Mouse (Mus musculus): ENCODE measurements around the gene Olfr654. TPM values are rescaled to one million over a fixed set of nuclear protein-coding genes. Genes with fewer than 3 reads are reported as not detected.

Olfr654 gene
- total and polyA plus RNA-seq, 3 experiments: 0.27 TPM; not detected in 2

GRCm38 (mm10) chr7:104624494-104624893, 37.7 kb downstream of the Olfr654 start, which contains the start of gene Olfr657:
Gene Olfr657 (plus strand): TSS chr7:104624794.
- TF ChIP-seq GATA2 (IDR thresholded peaks at IDR 0.05; ENCODE audit: borderline replicate concordance, low read depth, low read length) (no peak), POLR2AphosphoS5 (IDR thresholded peaks at IDR 0.05; ENCODE audit: insufficient replicate concordance, low read depth, low read length) (no peak), CTCF (IDR thresholded peaks at IDR 0.05; ENCODE audit: low read depth, low read length) (no peak), TAL1 (conservative IDR thresholded peaks at IDR 0.05; ENCODE audit: low read depth, low read length) (no peak), GATA1 (IDR thresholded peaks at IDR 0.05; ENCODE audit: borderline replicate concordance, low read length) (no peak)
- DNase-seq (ENCODE audit: low spot score): no peak
- Histone ChIP-seq H3K27me3 (ENCODE audit: insufficient read depth, low read length) (no peaks in the 10 kb centered on the region), H3K4me3 (ENCODE audit: low read depth, low read length) (no peak within 1 kb of the TSS), H3K36me3 (replicated peaks) (no peaks in the 10 kb centered on the region), H3K4me1 (ENCODE audit: insufficient read depth, low read depth, low read length) (no peaks in the 10 kb centered on the region), H3K9me3 (replicated peaks) (no peaks in the 10 kb centered on the region)
- no peak for ATAC-seq (ENCODE audit: extremely low read depth, insufficient number of reproducible peaks, low FRiP score, poor library complexity, severe bottlenecking)

Other genes with a start within 250 kb of the Olfr654 start
- 20.3 and 20.5 TPM in 2 replicates for gene Trim12c, start 233.7 kb upstream of the Olfr654 start, total RNA-seq (2014; fragmentation: Nextera tagmentation)
- gene Trim12c, start 233.7 kb upstream of the Olfr654 start, total RNA-seq (2017): 45.8 and 61.2 TPM in 2 replicates
- 0.68 and 1.3 TPM in 2 replicates for gene Trim12c, start 233.7 kb upstream of the Olfr654 start, polyA plus RNA-seq (2012)
- gene Trim30b, start 217.1 kb upstream of the Olfr654 start, total RNA-seq (2014; fragmentation: Nextera tagmentation): not detected in 2 replicates
- 0.12 and 0.22 TPM in 2 replicates for gene Trim30b, start 217.1 kb upstream of the Olfr654 start, total RNA-seq (2017)
- not detected in 2 replicates for gene Trim30b, start 217.1 kb upstream of the Olfr654 start, polyA plus RNA-seq (2012)
- gene Trim30c, start 186.2 kb upstream of the Olfr654 start, total RNA-seq (2014; fragmentation: Nextera tagmentation): not detected in 2 replicates
- not detected in 2 replicates for gene Trim30c, start 186.2 kb upstream of the Olfr654 start, total RNA-seq (2017)
- not detected in 2 replicates for gene Trim30c, start 186.2 kb upstream of the Olfr654 start, polyA plus RNA-seq (2012)
- 0.87 TPM in 1 of 2 replicates, not detected in the other for gene Trim30a, start 121.8 kb upstream of the Olfr654 start, total RNA-seq (2014; fragmentation: Nextera tagmentation)
- gene Trim30a, start 121.8 kb upstream of the Olfr654 start, total RNA-seq (2017): 0.58 and 0.60 TPM in 2 replicates
- 0.02 TPM in 2 replicates for gene Trim30a, start 121.8 kb upstream of the Olfr654 start, polyA plus RNA-seq (2012)
- gene Trim30d, start 79.2 kb upstream of the Olfr654 start, total RNA-seq (2014; fragmentation: Nextera tagmentation): not detected in 2 replicates
- 0.11 TPM in 1 of 2 replicates, not detected in the other for gene Trim30d, start 79.2 kb upstream of the Olfr654 start, total RNA-seq (2017)
- not detected in 2 replicates for gene Trim30d, start 79.2 kb upstream of the Olfr654 start, polyA plus RNA-seq (2012)
- gene Olfr651, start 36.9 kb upstream of the Olfr654 start, total RNA-seq (2014; fragmentation: Nextera tagmentation): not detected in 2 replicates
- 0.12 TPM in 1 of 2 replicates, not detected in the other for gene Olfr651, start 36.9 kb upstream of the Olfr654 start, total RNA-seq (2017)
- gene Olfr651, start 36.9 kb upstream of the Olfr654 start, polyA plus RNA-seq (2012): not detected in 2 replicates
- gene Olfr652, start 26.1 kb upstream of the Olfr654 start, total RNA-seq (2014; fragmentation: Nextera tagmentation): not detected in 2 replicates
- gene Olfr652, start 26.1 kb upstream of the Olfr654 start, total RNA-seq (2017): 0.22 and 0.29 TPM in 2 replicates
- not detected in 2 replicates for gene Olfr652, start 26.1 kb upstream of the Olfr654 start, polyA plus RNA-seq (2012)
- gene Olfr653, start 9.7 kb upstream of the Olfr654 start, total RNA-seq (2014; fragmentation: Nextera tagmentation): not detected in 2 replicates
- 0.05 and 0.12 TPM in 2 replicates for gene Olfr653, start 9.7 kb upstream of the Olfr654 start, total RNA-seq (2017)
- not detected in 2 replicates for gene Olfr653, start 9.7 kb upstream of the Olfr654 start, polyA plus RNA-seq (2012)
- not detected in 2 replicates for gene Olfr655, start 14.8 kb downstream of the Olfr654 start, total RNA-seq (2014; fragmentation: Nextera tagmentation)
- gene Olfr655, start 14.8 kb downstream of the Olfr654 start, total RNA-seq (2017): 0.33 and 0.46 TPM in 2 replicates
- not detected in 2 replicates for gene Olfr655, start 14.8 kb downstream of the Olfr654 start, polyA plus RNA-seq (2012)
- gene Olfr656, start 26.9 kb downstream of the Olfr654 start, total RNA-seq (2014; fragmentation: Nextera tagmentation): not detected in 2 replicates
- 0.05 and 0.06 TPM in 2 replicates for gene Olfr656, start 26.9 kb downstream of the Olfr654 start, total RNA-seq (2017)
- not detected in 2 replicates for gene Olfr656, start 26.9 kb downstream of the Olfr654 start, polyA plus RNA-seq (2012)
- gene Olfr657, start 37.8 kb downstream of the Olfr654 start, total RNA-seq (2014; fragmentation: Nextera tagmentation): not detected in 2 replicates
- gene Olfr657, start 37.8 kb downstream of the Olfr654 start, total RNA-seq (2017): 0.06 TPM in 1 of 2 replicates, not detected in the other
- not detected in 2 replicates for gene Olfr657, start 37.8 kb downstream of the Olfr654 start, polyA plus RNA-seq (2012)
- not detected in 2 replicates for gene Olfr658, start 60.3 kb downstream of the Olfr654 start, total RNA-seq (2014; fragmentation: Nextera tagmentation)
- 0.16 TPM in 1 of 2 replicates, not detected in the other for gene Olfr658, start 60.3 kb downstream of the Olfr654 start, total RNA-seq (2017)
- gene Olfr658, start 60.3 kb downstream of the Olfr654 start, polyA plus RNA-seq (2012): not detected in 2 replicates
- gene Olfr659, start 79.7 kb downstream of the Olfr654 start, total RNA-seq (2014; fragmentation: Nextera tagmentation): not detected in 2 replicates
- gene Olfr659, start 79.7 kb downstream of the Olfr654 start, total RNA-seq (2017): 0.05 TPM in 1 of 2 replicates, not detected in the other
- gene Olfr659, start 79.7 kb downstream of the Olfr654 start, polyA plus RNA-seq (2012): not detected in 2 replicates
- not detected in 2 replicates for gene Olfr661, start 99.5 kb downstream of the Olfr654 start, total RNA-seq (2014; fragmentation: Nextera tagmentation)
- 0.11 and 0.12 TPM in 2 replicates for gene Olfr661, start 99.5 kb downstream of the Olfr654 start, total RNA-seq (2017)
- not detected in 2 replicates for gene Olfr661, start 99.5 kb downstream of the Olfr654 start, polyA plus RNA-seq (2012)
- not detected in 2 replicates for gene Usp17le, start 190.4 kb downstream of the Olfr654 start, total RNA-seq (2014; fragmentation: Nextera tagmentation)
- 0.12 and 0.16 TPM in 2 replicates for gene Usp17le, start 190.4 kb downstream of the Olfr654 start, total RNA-seq (2017)
- gene Usp17le, start 190.4 kb downstream of the Olfr654 start, polyA plus RNA-seq (2012): not detected in 2 replicates

Data from G1E (cell line).